Mouse (Mus musculus) forebrain, postnatal 0 days (tissue): Measurements from ENCODE around the gene Birc5. TPM values are rescaled to one million over a fixed set of nuclear protein-coding genes. Genes with fewer than 3 reads are reported as not detected.
A peak's percentile ranks its signal among the peaks of the same experiment; 100 is the strongest.

Source experiments
- ATAC-seq: fragments of 200-750 bp; cut with Nextera tagmentation; 2 replicates; pipeline ENCODE4 v1.8.0; 2017; ENCODE audit warnings: mild to moderate bottlenecking, moderate library complexity
- DNase-seq: peaks from one replicate; pipeline ENCODE4 v3.0.0-alpha.2; 2015
- H3K27ac ChIP-seq: fragments of 300-500 bp; sonication (generic); 2 replicates; pipeline ENCODE4 v1.5.1; 2014; ENCODE audit warnings: low read depth, mild to moderate bottlenecking, antibody characterized with exemption, low read length, moderate library complexity, mixed read lengths
- H3K27me3 ChIP-seq: fragments of 300-500 bp; sonication (generic); 2 replicates; pipeline ENCODE4 v1.6.1; 2014; ENCODE audit warnings: mild to moderate bottlenecking, low read length, mixed read lengths; ENCODE audit not compliant: insufficient read depth
- H3K36me3 ChIP-seq: fragments of 300-500 bp; sonication (generic); 2 replicates; pipeline ENCODE4 v1.6.1; 2014; ENCODE audit warnings: mild to moderate bottlenecking, moderate library complexity; ENCODE audit not compliant: insufficient read depth
- H3K4me1 ChIP-seq: fragments of 300-500 bp; sonication (generic); 2 replicates; pipeline ENCODE4 v1.6.1; 2014; ENCODE audit warnings: antibody characterized with exemption; ENCODE audit not compliant: insufficient read depth
- H3K4me2 ChIP-seq: fragments of 300-500 bp; sonication (generic); 2 replicates; pipeline ENCODE4 v1.6.1; 2014; ENCODE audit warnings: low read depth, mild to moderate bottlenecking, moderate library complexity
- H3K4me3 ChIP-seq: fragments of 300-500 bp; sonication (generic); 2 replicates; pipeline ENCODE4 v1.5.1; 2014; ENCODE audit warnings: low read depth, low read length, mixed read lengths
- H3K9ac ChIP-seq: fragments of 300-500 bp; sonication (generic); 2 replicates; pipeline ENCODE4 v1.6.1; 2014; ENCODE audit warnings: mild to moderate bottlenecking
- H3K9me3 ChIP-seq: fragments of 300-500 bp; sonication (generic); 2 replicates; pipeline ENCODE4 v1.6.1; 2016; ENCODE audit warnings: low read length
- CTCF ChIP-seq: sonication (generic); IDR thresholded peaks from 2 replicates; pipeline ENCODE4 v1.5.1; 2016; ENCODE audit warnings: antibody characterized with exemption, control low read depth, low read depth
- WGBS: fragments of 180-500 bp; shearing (Covaris S2); extraction: QIAGEN DNeasy Blood & Tissue Kit; methylation state at CpG from one replicate; pipeline ENCODE4 v1.1.7; 2014; 5-methylcytosine and 5-hydroxymethylcytosine counted together
- polyA plus RNA-seq: library from polyadenylated mRNA; unstranded; fragments of >200 nt; fragmentation: Nextera tagmentation; extraction: Ambion mirVana; gene quantifications from 2 replicates; pipeline ENCODE4 v1.2.1, GENCODE M21; 2015
- total RNA-seq: library from RNA; depleted of rRNA; stranded (reverse); fragments of >200 nt; gene quantifications from 2 replicates; pipeline ENCODE4 v1.2.3, GENCODE M21; 2014; rRNA removed

Gene Birc5
- total RNA-seq (5.7 and 6.2 TPM in 2 replicates), polyA plus RNA-seq (24.9 and 31.4 TPM in 2 replicates)

DNA sequence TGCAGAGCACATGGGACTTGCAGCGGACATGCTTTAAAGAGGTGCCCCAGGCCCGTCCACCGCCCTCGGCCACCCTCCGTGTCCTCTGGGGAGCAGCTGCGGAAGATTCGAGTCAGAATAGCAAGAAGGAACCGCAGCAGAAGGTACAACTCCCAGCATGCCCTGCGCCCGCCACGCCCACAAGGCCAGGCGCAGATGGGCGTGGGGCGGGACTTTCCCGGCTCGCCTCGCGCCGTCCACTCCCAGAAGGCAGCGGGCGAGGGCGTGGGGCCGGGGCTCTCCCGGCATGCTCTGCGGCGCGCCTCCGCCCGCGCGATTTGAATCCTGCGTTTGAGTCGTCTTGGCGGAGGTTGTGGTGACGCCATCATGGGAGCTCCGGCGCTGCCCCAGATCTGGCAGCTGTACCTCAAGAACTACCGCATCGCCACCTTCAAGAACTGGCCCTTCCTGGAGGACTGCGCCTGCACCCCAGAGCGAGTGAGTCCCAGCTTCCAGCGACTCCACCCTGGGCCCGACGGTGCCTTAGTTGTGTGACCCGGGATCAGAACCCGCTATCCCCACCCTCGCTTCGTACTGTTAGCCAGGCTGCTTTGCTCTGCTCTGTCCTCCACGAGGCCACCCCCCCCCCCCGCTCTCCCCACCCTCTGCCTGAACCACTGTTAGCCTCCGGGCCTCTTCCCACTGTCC lies at the start of gene Birc5:
Gene Birc5 (plus strand): TSS at position 267 of the 687 bp plus-strand sequence.
- H3K4me2 ChIP-seq = peak within 1 kb of the TSS; percentile 87
- H3K36me3 ChIP-seq = no peaks in the 10 kb centered on the region
- H3K9me3 ChIP-seq = no peaks in the 10 kb centered on the region
- ATAC-seq (peak; percentile 96), DNase-seq (peak; percentile 99)
- no peak for TF ChIP-seq CTCF
- H3K4me1 ChIP-seq = peaks cover 6% of the 10 kb centered on the region; the same call in 1 of the 2 replicates
- H3K9ac ChIP-seq = peak within 1 kb of the TSS; percentile 95
- peak within 1 kb of the TSS; percentile 62 for H3K4me3 ChIP-seq
- H3K27ac ChIP-seq = peak within 1 kb of the TSS; percentile 99
- no peaks in the 10 kb centered on the region for H3K27me3 ChIP-seq
- under 1% methylated on average over 50 of the region's 51 CpGs for WGBS

DNA sequence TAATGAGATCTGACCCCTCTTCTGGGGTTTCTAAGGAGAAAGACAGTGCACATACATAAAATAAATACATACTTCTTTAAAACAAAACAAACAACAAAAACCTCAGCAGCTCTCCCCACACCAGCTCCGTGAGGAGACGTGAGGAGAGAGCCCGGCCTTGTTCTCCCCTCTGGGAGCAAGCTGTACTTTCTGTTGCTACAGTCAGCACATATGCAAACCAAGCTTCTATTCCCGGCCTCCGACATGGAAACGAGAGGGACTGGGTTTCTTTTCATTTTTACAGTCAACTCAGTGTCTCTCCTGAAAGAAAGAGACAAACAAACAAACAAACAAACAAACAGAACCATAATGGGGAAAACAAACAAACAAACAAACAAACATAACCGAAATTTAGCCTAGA lies 49.0 kb upstream of the Birc5 start:
- 85% methylated on average over 7 of the region's 7 CpGs for WGBS
- no peak for ATAC-seq

DNA sequence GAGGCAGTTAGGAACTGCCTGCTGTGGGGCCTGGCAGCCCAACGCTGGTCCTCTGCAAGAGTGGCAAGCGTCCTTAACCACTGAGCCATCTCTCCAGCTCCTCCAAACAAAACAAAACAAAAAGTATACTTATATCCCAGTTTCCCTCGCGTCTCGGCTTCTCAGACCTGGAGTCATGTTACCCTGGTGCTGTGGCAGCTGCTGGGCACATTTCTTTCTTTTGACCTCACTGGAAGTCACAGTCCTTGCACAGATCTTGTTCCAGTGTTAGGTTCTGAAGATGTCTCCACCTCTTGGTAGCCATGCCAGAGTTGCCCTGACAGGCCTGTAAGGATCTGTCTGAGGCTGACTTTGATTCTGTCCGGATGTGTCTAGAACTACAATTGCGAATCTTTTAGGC lies 47.4 kb upstream of the Birc5 start:
- Histone ChIP-seq H3K4me3 (no peak overlapping the region), H3K36me3 (no peaks in the 10 kb centered on the region), H3K4me1 (no peaks in the 10 kb centered on the region), H3K9me3 (no peaks in the 10 kb centered on the region), H3K4me2 (no peak overlapping the region), H3K27me3 (no peaks in the 10 kb centered on the region), H3K9ac (no peak overlapping the region), H3K27ac (no peak overlapping the region)
- 76% methylated on average over 7 of the region's 7 CpGs for WGBS
- TF ChIP-seq CTCF = no peak
- DNase-seq (no peak), ATAC-seq (no peak)

More for the DNA sequence above, 49.0 kb upstream of the Birc5 start:
- Histone ChIP-seq H3K36me3 (no peaks in the 10 kb centered on the region), H3K9ac (no peak overlapping the region), H3K4me3 (no peak overlapping the region), H3K9me3 (no peaks in the 10 kb centered on the region), H3K4me1 (no peaks in the 10 kb centered on the region), H3K27ac (no peak overlapping the region), H3K4me2 (no peak overlapping the region), H3K27me3 (no peaks in the 10 kb centered on the region)
- no peak for DNase-seq
- TF ChIP-seq CTCF = no peak

DNA sequence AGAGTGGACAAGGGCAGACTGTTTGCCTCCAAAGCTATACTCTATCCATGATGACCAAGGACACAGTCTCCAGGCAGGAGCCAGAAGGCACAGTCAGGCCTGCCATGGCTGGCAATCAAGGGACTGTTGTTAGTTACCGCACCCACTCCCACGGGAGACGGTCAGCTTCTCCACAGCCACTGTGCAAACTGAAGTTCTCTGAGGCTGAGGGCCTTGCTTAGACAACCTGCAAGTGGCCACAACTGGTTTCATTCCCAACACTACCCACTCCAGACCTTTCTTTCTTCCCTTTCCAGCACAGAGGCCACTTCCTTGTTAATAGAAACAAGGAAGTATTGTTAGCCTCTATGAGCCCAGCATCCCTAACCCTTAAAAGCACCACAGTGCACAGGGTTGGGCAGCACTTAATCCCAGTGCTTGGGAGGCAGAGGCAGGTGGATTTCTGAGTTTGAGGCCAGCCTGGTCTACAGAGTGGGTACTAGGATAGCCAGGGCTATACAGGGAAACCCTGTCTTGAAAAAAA lies 45.8 kb upstream of the Birc5 start:
- no peak overlapping the region for H3K27ac ChIP-seq
- H3K4me1 ChIP-seq = no peaks in the 10 kb centered on the region
- WGBS = 93% methylated on average over 3 of the region's 3 CpGs
- H3K4me3 ChIP-seq = no peak overlapping the region
- H3K27me3 ChIP-seq = no peaks in the 10 kb centered on the region
- H3K9me3 ChIP-seq = no peaks in the 10 kb centered on the region
- H3K4me2 ChIP-seq = no peak overlapping the region
- no peaks in the 10 kb centered on the region for H3K36me3 ChIP-seq
- no peak overlapping the region for H3K9ac ChIP-seq
- ATAC-seq (no peak), DNase-seq (no peak)
- no peak for TF ChIP-seq CTCF

DNA sequence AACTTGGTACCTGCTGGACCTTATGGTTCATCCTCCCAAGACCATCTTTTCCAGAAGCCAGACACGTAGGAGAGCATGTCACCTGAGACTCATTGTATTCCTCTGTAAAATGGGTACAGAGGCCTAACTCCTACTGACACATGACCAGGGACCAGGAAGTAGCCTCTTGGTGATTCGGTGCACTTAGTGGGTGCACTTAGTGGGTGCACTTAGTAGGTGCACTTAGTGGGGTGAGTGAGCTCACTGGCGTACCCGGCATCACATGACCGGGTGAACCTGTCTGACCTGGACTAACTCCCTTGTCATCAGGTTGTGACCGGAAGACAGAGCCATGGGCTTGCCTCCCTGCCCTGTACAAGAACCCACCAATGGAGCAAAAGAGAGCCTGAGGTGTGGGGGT lies 42.3 kb upstream of the Birc5 start:
- peaks cover 7% of the 10 kb centered on the region; the same call in 1 of the 2 replicates for H3K4me1 ChIP-seq
- no peak overlapping the region for H3K4me2 ChIP-seq
- no peak overlapping the region for H3K4me3 ChIP-seq
- no peak overlapping the region for H3K9ac ChIP-seq
- 93% methylated on average over 6 of the region's 6 CpGs for WGBS
- no peaks in the 10 kb centered on the region for H3K36me3 ChIP-seq
- H3K27ac ChIP-seq = no peak overlapping the region
- H3K9me3 ChIP-seq = no peaks in the 10 kb centered on the region
- DNase-seq = no peak
- TF ChIP-seq CTCF = no peak
- ATAC-seq = no peak
- peaks cover 7% of the 10 kb centered on the region; the same call in 1 of the 2 replicates for H3K27me3 ChIP-seq

DNA sequence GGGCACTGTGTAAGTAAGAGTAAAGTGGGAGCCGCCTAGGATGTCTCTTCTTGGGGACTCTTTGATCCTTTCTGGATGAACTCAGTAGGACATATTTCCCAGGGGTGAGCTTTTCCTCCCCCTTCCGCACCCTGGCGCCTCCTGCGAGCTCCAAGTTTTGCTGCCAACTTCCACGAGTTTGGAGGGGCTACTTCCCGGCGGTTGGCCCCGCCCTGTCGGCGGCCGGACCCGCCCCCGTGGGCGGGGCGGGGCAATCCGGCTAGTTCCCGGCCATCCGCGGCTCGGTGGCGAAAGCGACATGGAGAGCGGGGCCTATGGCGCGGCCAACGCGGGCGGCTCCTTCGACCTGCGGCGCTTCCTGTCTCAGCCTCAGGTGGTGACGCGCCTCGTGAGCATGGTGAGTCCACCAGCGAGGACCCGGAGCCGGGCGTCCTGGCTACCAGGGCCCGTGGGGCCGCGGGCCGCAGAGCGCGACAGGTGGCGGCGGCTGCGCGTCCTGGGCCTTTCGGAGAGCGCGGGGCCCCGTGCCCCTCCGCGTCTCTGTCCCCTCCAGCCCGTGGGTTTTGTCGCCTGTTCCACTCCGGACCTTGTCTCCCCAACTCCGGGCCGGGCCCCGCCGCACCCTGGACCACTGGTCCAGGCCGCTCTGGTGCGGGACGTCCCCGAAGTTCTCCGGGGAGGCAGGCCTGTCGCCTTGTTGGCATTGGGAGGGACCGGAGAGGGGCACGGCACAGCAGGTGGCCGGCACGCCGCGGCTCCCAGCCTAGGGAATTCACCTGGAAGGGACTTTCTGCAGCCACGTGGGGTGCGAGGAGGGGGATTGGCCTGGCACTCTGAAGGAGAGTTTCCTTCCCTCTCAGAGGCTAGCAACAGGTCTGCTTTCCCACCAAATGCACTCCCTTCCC lies 39.4 kb upstream of the Birc5 start, which contains the start of the genes Gm20708 and Syngr2:
Gene Gm20708 (plus strand): TSS at position 262 of the 905 bp plus-strand sequence.
Gene Syngr2 (plus strand): TSS at position 262 of the 905 bp plus-strand sequence.
- peak within 1 kb of the TSS; percentile 96 for H3K4me2 ChIP-seq
- H3K27ac ChIP-seq = no peak within 1 kb of the TSS
- peak within 1 kb of the TSS; percentile 55 for H3K4me3 ChIP-seq
- peak; percentile 76 for DNase-seq
- no peaks in the 10 kb centered on the region for H3K36me3 ChIP-seq
- TF ChIP-seq CTCF = no peak
- peak within 1 kb of the TSS; percentile 41 for H3K9ac ChIP-seq
- 1% methylated on average over 72 of the region's 75 CpGs for WGBS
- ATAC-seq = peak; percentile 64
- no peaks in the 10 kb centered on the region for H3K9me3 ChIP-seq
- peaks cover 7% of the 10 kb centered on the region; the same call in 1 of the 2 replicates for H3K27me3 ChIP-seq
- H3K4me1 ChIP-seq = peaks cover 7% of the 10 kb centered on the region; the same call in 1 of the 2 replicates
